ENCODE assay signal across 16 mouse cellular contexts in the genomic region with DNA sequence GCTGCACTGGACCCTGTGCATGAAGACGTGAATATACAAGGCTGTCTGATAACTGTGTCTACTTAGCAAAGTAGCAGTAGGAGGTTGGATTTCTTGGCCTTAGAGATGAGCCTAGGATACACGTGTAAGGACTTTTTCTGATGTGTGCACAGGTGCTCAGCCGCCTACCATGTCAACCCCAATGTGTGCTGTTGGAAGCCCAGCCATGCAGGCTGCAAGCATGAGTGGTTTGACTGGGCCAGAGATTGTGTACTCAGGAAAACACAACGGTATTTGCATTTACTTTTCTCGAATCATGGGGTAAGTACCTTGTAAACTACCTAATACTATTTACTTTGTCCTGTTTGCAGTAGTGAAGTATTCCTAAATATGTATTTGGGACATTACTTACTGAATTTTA.
"Had no signal": no experiment of that assay in that cellular context is flagged by ENCODE, and none has a peak within 500 bp of the region (broad histone marks: within the 10 kb centered on the region; RNA-seq: fewer than 3 reads in every experiment).

No protein-coding gene starts in this region.

- H3K4me3 ChIP-seq: neural tube, embryonic 13.5 days; neural tube, embryonic 15.5 days; stomach, embryonic 15.5 days had no signal

- H3K9me3 ChIP-seq: neural tube, embryonic 13.5 days; neural tube, embryonic 15.5 days; stomach, embryonic 15.5 days had no signal

- H3K9ac ChIP-seq: neural tube, embryonic 13.5 days; neural tube, embryonic 15.5 days; stomach, embryonic 15.5 days had no signal

- DNase-seq: retina, postnatal 1 day; right cerebral cortex, adult 18-20 months; right cerebral cortex, postnatal 14 days; right cerebral cortex, postnatal 25 days; right cerebral cortex, postnatal 4 days; spleen, adult 18-20 months; thymus, adult 18-20 months; thymus, adult 2 months; thymus, postnatal 14 days; thymus, postnatal 25 days; thymus, postnatal 36 days; thymus, postnatal 4 days had no signal

- H3K27ac ChIP-seq: neural tube, embryonic 13.5 days; neural tube, embryonic 15.5 days; stomach, embryonic 15.5 days; stomach, postnatal 0 days had no signal

- H3K4me1 ChIP-seq: neural tube, embryonic 13.5 days; neural tube, embryonic 15.5 days; stomach, embryonic 15.5 days had no signal

- H3K27me3 ChIP-seq: neural tube, embryonic 13.5 days; neural tube, embryonic 15.5 days; stomach, embryonic 15.5 days had no signal

- H3K4me2 ChIP-seq: neural tube, embryonic 13.5 days; neural tube, embryonic 15.5 days; stomach, embryonic 15.5 days had no signal
